Mouse (Mus musculus) heart, postnatal 0 days (tissue): ENCODE data around the gene Aldh8a1.

ENCODE experiments used
- CTCF ChIP-seq: IDR thresholded peaks from 2 replicates; pipeline ENCODE4 v1.5.1; 2016; ENCODE audit warnings: antibody characterized with exemption, control low read depth, low read depth
- EP300 ChIP-seq: IDR thresholded peaks from 2 replicates; pipeline ENCODE4 v1.6.1; 2016; ENCODE audit warnings: antibody characterized with exemption, low read depth

DNA sequence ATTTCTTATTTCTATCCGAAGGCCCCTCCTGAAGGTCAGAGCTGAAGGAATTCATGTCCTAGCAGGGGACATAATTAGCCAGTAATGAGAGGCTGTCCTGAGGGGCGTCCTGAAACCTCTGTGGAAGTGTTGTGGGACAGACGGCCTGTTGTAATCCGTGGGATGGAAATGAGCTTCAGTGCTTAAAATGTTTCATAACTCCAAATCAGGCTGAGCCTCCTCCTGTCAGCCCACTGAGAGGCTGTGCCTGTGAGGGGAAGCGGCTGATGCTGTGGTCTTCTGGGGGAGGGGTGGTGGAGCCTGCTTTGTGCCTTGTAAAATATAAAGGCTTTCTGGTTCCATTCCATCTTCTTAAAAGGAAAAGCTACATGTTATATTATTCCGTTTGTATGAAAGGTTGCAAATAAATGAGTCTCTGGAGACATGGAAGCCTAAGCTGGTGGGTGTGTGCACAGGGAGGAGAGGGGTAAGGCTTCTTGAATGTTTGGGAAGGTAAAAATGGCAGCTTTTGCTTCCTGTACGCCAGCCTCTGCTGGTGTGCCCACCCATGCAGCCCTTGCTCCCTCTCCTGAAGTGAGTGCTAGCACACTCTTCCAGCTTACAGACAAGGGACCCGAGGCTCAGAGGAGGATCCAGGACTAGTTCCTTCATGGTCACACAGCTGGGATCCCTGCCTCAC is 66.7 kb downstream of the Aldh8a1 start:
- TF ChIP-seq CTCF (no peak), EP300 (no peak)
